Mouse (Mus musculus) liver, embryonic 14.5 days (tissue): ENCODE measurements at regions not wholly inside any gene's neighbourhood (a gene's known extent, or its start where the extent isn't known, plus 50 kb on each side); places are given as distances from the start of the nearest gene placed in this dataset.

Experiments
- ATAC-seq: fragments of 200-750 bp; cut with Nextera tagmentation; 2 replicates; pipeline ENCODE4 v1.8.0; 2017; ENCODE audit warnings: moderate number of reproducible peaks, mild to moderate bottlenecking, moderate library complexity; ENCODE audit not compliant: insufficient read depth
- DNase-seq, 3 experiments: peaks; one replicate each; pipeline ENCODE4 v3.0.0-alpha.2; 2012 to 2013; ENCODE audit warnings: low read depth in 3 of 3, low spot score in 3 of 3
- H3K27ac ChIP-seq: fragments of 300-500 bp; sonication (generic); 2 replicates; pipeline ENCODE4 v1.5.1; 2014; ENCODE audit warnings: moderate library complexity, mild to moderate bottlenecking, control low read depth, inconsistent platforms
- H3K27me3 ChIP-seq: fragments of 300-500 bp; sonication (generic); 2 replicates; pipeline ENCODE4 v1.6.1; 2014; ENCODE audit warnings: mild to moderate bottlenecking, low read length, moderate library complexity; ENCODE audit not compliant: control insufficient read depth, insufficient read depth
- H3K36me3 ChIP-seq: fragments of 300-500 bp; sonication (generic); replicated peaks from 2 replicates; pipeline ENCODE4 v1.6.1; 2014; ENCODE audit warnings: low read depth; ENCODE audit not compliant: control insufficient read depth, insufficient read depth
- H3K4me1 ChIP-seq, 2 experiments: fragments of 200-500 bp in 1 of 2; fragments of 300-500 bp in 1 of 2; sonication (generic) in 1 of 2; replicated peaks; 2 replicates each; pipeline ENCODE4 v1.6.1; 2012 to 2014; ENCODE audit warnings: antibody characterized with exemption in 1 of 2, inconsistent platforms in 1 of 2, low read length in 1 of 2; ENCODE audit not compliant: control insufficient read depth in 2 of 2, insufficient read depth in 2 of 2
- H3K4me2 ChIP-seq: fragments of 300-500 bp; sonication (generic); 2 replicates; pipeline ENCODE4 v1.6.1; 2014; ENCODE audit warnings: low read depth, mild to moderate bottlenecking, control low read depth, moderate library complexity
- H3K4me3 ChIP-seq, 2 experiments: fragments of 200-500 bp in 1 of 2; fragments of 300-500 bp in 1 of 2; sonication (generic) in 1 of 2; 2 replicates each; pipeline ENCODE4 v1.5.1; 2012 to 2014; ENCODE audit warnings: low read depth in 2 of 2, low read length in 2 of 2, mild to moderate bottlenecking in 2 of 2, control low read depth in 1 of 2, inconsistent platforms in 1 of 2, moderate library complexity in 1 of 2; ENCODE audit not compliant: insufficient read depth in 1 of 2
- H3K9ac ChIP-seq: fragments of 300-500 bp; sonication (generic); replicated peaks from 2 replicates; pipeline ENCODE4 v1.6.1; 2014; ENCODE audit warnings: mild to moderate bottlenecking, control low read depth, moderate library complexity
- H3K9me3 ChIP-seq: fragments of 300-500 bp; sonication (generic); 2 replicates; pipeline ENCODE4 v1.6.1; 2016; ENCODE audit warnings: low read length, mixed read lengths; ENCODE audit not compliant: control insufficient read depth
- CTCF ChIP-seq: IDR thresholded peaks from 2 replicates; pipeline ENCODE4 v1.5.1; 2016; ENCODE audit warnings: antibody characterized with exemption, low read depth, control low read depth
- EP300 ChIP-seq: IDR thresholded peaks from 2 replicates; pipeline ENCODE4 v1.6.1; 2016; ENCODE audit warnings: antibody characterized with exemption, low read depth
- WGBS: fragments of 180-500 bp; shearing (Covaris S2); extraction: QIAGEN DNeasy Blood & Tissue Kit; methylation state at CpG from one replicate; pipeline ENCODE4 v1.1.7; 2014; ENCODE audit not compliant: insufficient replicate concordance; 5-methylcytosine and 5-hydroxymethylcytosine counted together

DNA sequence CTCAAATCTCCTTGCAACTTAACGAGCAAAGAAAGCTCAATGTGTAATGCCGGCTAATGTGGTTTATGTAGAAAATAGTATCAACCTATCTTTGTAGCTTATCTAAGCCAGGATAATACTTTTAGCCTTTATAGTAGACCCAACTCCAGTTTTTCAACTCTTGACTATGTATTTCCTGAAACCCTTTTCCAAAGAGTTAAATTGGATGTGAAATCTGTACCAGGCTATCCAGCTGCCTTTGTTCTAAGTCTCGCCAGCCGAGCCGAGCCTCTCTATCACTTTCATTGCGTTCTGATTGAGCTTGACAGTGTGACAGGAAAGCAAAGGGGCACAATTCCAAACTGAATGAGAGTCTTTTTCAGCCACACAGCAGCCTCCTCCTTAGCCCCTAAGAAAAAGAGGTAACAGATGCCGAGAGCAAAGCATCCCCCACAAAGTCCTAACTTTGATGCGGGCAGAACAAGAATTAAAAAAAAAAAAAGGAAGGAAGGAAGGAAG is 141.7 kb upstream of the Otx2 start:
- WGBS, result 63% methylated on average over 8 of the region's 8 CpGs
- Histone ChIP-seq H3K27ac (no peak overlapping the region), H3K4me2 (no peak overlapping the region), H3K9me3 (no peaks in the 10 kb centered on the region), H3K4me1 (no peaks in the 10 kb centered on the region), H3K27me3 (no peaks in the 10 kb centered on the region), H3K36me3 (no peaks in the 10 kb centered on the region), H3K9ac (no peak overlapping the region), H3K4me3 (no peak overlapping the region)
- no peak for ATAC-seq
- no peak for DNase-seq
- no peak for TF ChIP-seq EP300
- no peak for TF ChIP-seq CTCF

DNA sequence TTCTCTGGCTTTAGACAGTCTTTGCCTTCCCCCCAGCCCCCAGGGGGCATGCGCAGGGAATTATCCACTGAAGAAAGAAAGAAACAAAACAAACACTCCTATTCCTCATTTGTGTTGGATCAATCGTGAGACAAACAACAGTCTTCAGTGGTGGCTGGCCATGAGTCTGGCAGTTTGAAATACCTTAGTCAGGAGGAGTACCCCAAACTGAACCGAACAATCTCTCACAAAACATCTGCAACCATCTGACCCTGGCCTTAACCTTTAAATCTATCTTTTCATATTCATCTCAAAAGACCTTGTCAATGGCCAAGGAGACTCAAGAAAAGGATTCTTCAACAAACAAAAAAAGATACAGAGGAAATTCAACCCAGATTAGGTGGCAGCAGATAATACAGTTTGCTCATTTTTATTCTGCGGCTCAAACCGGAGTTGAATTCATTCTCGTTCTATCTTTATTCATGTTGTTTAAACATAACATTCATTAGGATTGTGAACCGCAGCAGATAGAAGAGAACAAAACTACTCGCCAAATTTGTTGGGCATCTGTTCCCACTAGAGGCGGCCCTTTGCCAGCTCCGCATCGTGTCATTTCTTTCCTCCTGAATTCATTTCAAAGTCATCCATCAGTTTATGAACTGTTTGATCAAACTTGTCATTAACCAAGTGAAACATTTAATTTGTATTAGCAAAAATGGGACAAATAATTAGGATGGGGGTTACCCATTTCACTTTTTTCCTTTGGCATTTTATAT is 139.3 kb upstream of the Otx2 start:
- H3K4me1 ChIP-seq, result no peaks in the 10 kb centered on the region
- H3K27me3 ChIP-seq, result no peaks in the 10 kb centered on the region
- H3K4me3 ChIP-seq, result no peak overlapping the region
- H3K27ac ChIP-seq, result no peak overlapping the region
- no peaks in the 10 kb centered on the region for H3K9me3 ChIP-seq
- no peak overlapping the region for H3K9ac ChIP-seq
- no peaks in the 10 kb centered on the region for H3K36me3 ChIP-seq
- ATAC-seq (no peak), DNase-seq (no peak)
- WGBS, result 74% methylated on average over 11 of the region's 11 CpGs
- TF ChIP-seq EP300 (no peak), CTCF (no peak)
- H3K4me2 ChIP-seq, result no peak overlapping the region

DNA sequence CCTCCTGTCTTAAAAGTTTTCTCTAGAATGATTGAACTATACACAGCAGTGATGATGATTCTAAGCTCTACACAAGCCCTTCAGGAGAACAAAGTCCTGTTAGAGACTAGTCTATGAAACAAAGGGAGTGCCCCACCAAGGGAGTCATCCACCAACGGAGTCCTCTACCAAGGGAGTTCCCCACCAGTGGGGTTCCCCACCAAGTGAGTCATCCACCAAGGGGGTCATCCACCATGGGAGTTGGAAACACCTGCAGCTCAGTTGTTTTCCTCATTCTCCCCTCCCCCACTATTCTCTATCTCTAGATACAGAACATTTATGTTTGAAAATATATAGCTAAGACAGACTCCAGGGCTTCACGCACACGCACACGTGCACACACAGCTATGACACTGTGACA is 130.5 kb upstream of the Otx2 start:
- Histone ChIP-seq H3K9ac (no peak overlapping the region), H3K4me1 (no peaks in the 10 kb centered on the region), H3K4me2 (no peak overlapping the region), H3K9me3 (no peaks in the 10 kb centered on the region), H3K27me3 (no peaks in the 10 kb centered on the region), H3K36me3 (no peaks in the 10 kb centered on the region), H3K4me3 (no peak overlapping the region), H3K27ac (no peak overlapping the region)
- TF ChIP-seq EP300, result no peak
- 71% methylated on average over 4 of the region's 4 CpGs for whole genome bisulfite sequencing
- DNase-seq (no peak), ATAC-seq (no peak)

DNA sequence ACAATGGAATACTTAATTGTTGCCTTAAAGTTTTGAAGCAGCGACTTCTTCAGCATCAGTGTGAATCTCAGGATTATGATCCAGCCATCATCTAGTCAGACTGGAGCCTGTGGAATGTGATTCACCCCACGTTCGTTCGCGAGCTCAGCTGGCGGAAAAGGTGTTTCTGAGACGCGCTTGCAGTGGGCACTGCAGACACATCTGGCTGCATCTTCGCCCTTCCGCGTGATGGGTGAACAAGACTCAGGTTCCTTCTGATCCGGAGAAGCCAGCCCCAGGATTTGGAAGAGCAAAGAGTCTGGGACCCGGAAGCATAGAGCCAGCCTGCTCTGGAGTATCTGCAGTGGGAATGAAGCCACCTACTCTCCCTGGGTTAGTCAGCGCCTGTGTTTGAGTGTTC is 127.7 kb upstream of the Otx2 start:
- Histone ChIP-seq H3K9ac (no peak overlapping the region), H3K36me3 (no peaks in the 10 kb centered on the region), H3K27me3 (no peaks in the 10 kb centered on the region), H3K4me1 (no peaks in the 10 kb centered on the region), H3K9me3 (no peaks in the 10 kb centered on the region), H3K27ac (no peak overlapping the region), H3K4me2 (no peak overlapping the region), H3K4me3 (no peak overlapping the region)
- 50% methylated on average over 14 of the region's 14 CpGs for WGBS
- DNase-seq (no peak), ATAC-seq (no peak)
- no peak for TF ChIP-seq CTCF
- no peak for TF ChIP-seq EP300

DNA sequence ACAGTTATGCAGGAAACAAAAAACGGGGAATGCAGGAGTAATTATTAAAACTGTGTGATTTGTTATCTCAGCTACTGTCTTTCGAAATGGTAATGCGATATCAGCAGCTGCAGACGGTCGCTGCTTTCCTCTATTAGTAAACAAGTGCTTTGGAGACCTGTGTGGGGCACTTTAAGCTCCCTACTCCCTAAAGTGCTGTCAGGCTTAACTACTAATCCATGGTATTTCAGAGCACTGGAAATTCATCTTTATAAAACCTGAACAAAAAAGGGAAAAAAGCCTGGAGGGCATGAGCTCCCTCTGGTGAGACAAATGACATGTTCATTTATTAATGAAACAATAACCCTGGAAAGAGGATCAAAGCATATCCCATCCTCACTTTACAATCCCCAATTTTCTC is 127.2 kb upstream of the Otx2 start:
- no peak overlapping the region for H3K27ac ChIP-seq
- no peak overlapping the region for H3K4me2 ChIP-seq
- 24% methylated on average over 5 of the region's 5 CpGs for WGBS
- H3K9ac ChIP-seq, result no peak overlapping the region
- ATAC-seq (no peak), DNase-seq (no peak)
- H3K27me3 ChIP-seq, result no peaks in the 10 kb centered on the region
- H3K36me3 ChIP-seq, result no peaks in the 10 kb centered on the region
- H3K4me1 ChIP-seq, result no peaks in the 10 kb centered on the region
- no peaks in the 10 kb centered on the region for H3K9me3 ChIP-seq
- no peak overlapping the region for H3K4me3 ChIP-seq
- TF ChIP-seq CTCF (no peak), EP300 (no peak)
